Mouse (Mus musculus): ENCODE data around the gene Gm8247. TPM values are rescaled to one million over a fixed set of nuclear protein-coding genes. Genes with fewer than 3 reads are reported as not detected.
"Not testable (repeated sequence)": the region's sequence is repeated elsewhere in the genome, so short reads cannot be mapped to it uniquely, and the experiment has no call there.

The Gm8247 gene
- polyA plus RNA-seq (2012; rRNA removed) (not detected in 2 replicates), polyA plus RNA-seq (2014; fragmentation: Nextera tagmentation; extraction: Ambion mirVana) (not detected in 2 replicates)

DNA sequence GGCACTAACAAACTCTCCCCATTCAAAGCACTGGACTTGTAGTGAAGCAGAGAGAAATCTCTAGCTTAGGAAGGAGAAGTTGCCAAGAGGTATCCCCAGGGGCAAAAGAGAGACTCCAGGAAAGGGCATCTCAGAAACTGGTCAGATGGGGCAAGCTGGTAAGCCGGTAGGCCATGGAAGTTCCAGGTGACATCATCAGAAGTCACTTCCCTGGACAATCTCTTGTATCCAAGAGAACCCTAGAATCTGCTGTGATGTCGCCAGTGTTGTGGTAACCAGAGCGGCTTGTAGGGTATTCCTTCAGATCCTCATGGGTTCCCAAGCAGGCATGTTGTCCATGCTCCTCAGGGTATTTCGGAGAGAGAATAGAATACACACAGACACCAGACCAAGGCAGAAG is at the start of gene Gm8247:
Gm8247 (plus strand) TSS at position 301 of the 400 bp plus-strand sequence.
- ATAC-seq (ENCODE audit: low FRiP score, low read depth); H3K4me3 ChIP-seq (replicated peaks; ENCODE audit: low read length); H3K4me1 ChIP-seq (ENCODE audit: control insufficient read depth, insufficient read depth, low read length); DNase-seq (ENCODE audit: low spot score); H3K27me3 ChIP-seq (ENCODE audit: control insufficient read depth, insufficient read depth, low read length); H3K9me3 ChIP-seq (ENCODE audit: control insufficient read depth, low read length); H3K4me2 ChIP-seq (replicated peaks; ENCODE audit: low read depth, low read length, severe bottlenecking); H3K36me3 ChIP-seq (ENCODE audit: control insufficient read depth, insufficient read depth, low read length); H3K9ac ChIP-seq (ENCODE audit: low read depth, low read length, severe bottlenecking); H3K27ac ChIP-seq (replicated peaks; ENCODE audit: low read depth, low read length): not testable (repeated sequence)
- 97% methylated on average over 4 of the region's 4 CpGs for WGBS

- H3K9me3 ChIP-seq (ENCODE audit: control insufficient read depth, low read length); H3K9ac ChIP-seq (ENCODE audit: low read depth, low read length, severe bottlenecking); H3K4me3 ChIP-seq (replicated peaks; ENCODE audit: low read length); DNase-seq (ENCODE audit: low spot score); H3K4me1 ChIP-seq (ENCODE audit: control insufficient read depth, insufficient read depth, low read length); ATAC-seq (ENCODE audit: low FRiP score, low read depth); H3K27me3 ChIP-seq (ENCODE audit: control insufficient read depth, insufficient read depth, low read length); H3K4me2 ChIP-seq (replicated peaks; ENCODE audit: low read depth, low read length, severe bottlenecking); H3K27ac ChIP-seq (replicated peaks; ENCODE audit: low read depth, low read length); H3K36me3 ChIP-seq (ENCODE audit: control insufficient read depth, insufficient read depth, low read length): not testable (repeated sequence)
- WGBS, result 77% methylated on average over 3 of the region's 5 CpGs
Measured at GRCm38 (mm10) chr14:44547961-44548360, 35.0 kb upstream of the Gm8247 start.

DNA sequence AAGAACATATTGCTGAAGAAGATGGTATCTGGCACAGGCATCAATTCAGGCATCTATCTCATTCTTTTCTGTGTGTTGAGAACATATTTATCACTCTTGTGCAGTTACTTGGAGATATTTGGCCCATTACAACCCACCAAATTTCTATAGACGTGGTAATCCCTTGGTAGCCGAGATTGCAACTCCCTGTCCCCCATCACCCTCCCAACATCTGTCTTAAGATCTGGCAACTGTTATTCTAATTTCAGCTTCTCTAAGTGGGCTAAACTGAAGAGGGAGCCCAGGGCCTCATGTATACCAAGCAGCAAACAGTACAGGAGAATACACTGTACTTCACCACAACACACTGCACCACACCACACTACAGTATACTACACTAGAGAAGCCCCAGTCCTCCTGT is 8.8 kb downstream of the Gm8247 start:
- H3K4me1 ChIP-seq (ENCODE audit: control insufficient read depth, insufficient read depth, low read length); H3K9me3 ChIP-seq (ENCODE audit: control insufficient read depth, low read length); H3K4me3 ChIP-seq (replicated peaks; ENCODE audit: low read length); H3K9ac ChIP-seq (ENCODE audit: low read depth, low read length, severe bottlenecking); H3K4me2 ChIP-seq (replicated peaks; ENCODE audit: low read depth, low read length, severe bottlenecking); H3K36me3 ChIP-seq (ENCODE audit: control insufficient read depth, insufficient read depth, low read length); DNase-seq (ENCODE audit: low spot score); H3K27me3 ChIP-seq (ENCODE audit: control insufficient read depth, insufficient read depth, low read length); ATAC-seq (ENCODE audit: low FRiP score, low read depth); H3K27ac ChIP-seq (replicated peaks; ENCODE audit: low read depth, low read length): not testable (repeated sequence)
- 69% methylated on average over 2 of the region's 2 CpGs for WGBS

DNA sequence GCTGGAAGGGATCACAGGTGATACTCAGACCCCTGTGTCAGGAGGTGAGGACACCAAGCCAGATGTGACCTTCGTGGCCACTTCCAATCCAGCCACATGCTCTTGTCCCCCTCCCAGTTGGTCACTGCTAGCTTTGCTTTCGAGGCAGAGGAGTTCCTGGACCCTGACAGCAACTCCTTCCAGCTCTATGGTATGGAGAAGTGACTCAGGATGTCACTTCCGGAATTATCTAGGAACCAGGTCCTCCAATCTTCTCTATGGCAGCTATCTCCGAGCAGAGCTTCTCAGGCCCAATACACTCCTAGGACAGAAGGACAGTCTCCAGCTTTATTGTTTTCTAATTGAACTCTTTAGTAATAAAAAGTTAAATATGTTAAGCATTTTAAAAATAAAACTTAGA is 44.8 kb downstream of the Gm8247 start, which contains the start of gene Gm5624:
Gm5624 (minus strand) TSS at position 202 of the 400 bp plus-strand sequence.
- H3K27ac ChIP-seq (replicated peaks; ENCODE audit: low read depth, low read length); H3K4me2 ChIP-seq (replicated peaks; ENCODE audit: low read depth, low read length, severe bottlenecking); H3K9me3 ChIP-seq (ENCODE audit: control insufficient read depth, low read length); H3K4me3 ChIP-seq (replicated peaks; ENCODE audit: low read length); H3K4me1 ChIP-seq (ENCODE audit: control insufficient read depth, insufficient read depth, low read length); ATAC-seq (ENCODE audit: low FRiP score, low read depth); H3K9ac ChIP-seq (ENCODE audit: low read depth, low read length, severe bottlenecking); DNase-seq (ENCODE audit: low spot score); H3K36me3 ChIP-seq (ENCODE audit: control insufficient read depth, insufficient read depth, low read length); H3K27me3 ChIP-seq (ENCODE audit: control insufficient read depth, insufficient read depth, low read length): not testable (repeated sequence)
- WGBS, result 83% methylated on average over 4 of the region's 4 CpGs

Other genes with a start within 250 kb of the Gm8247 start
- gene Gm5930, start 244.6 kb upstream of the Gm8247 start, polyA plus RNA-seq (2012; rRNA removed), result not detected in 2 replicates
- gene Gm5930, start 244.6 kb upstream of the Gm8247 start, polyA plus RNA-seq (2014; fragmentation: Nextera tagmentation; extraction: Ambion mirVana), result not detected in 2 replicates
- gene Gm8229, start 217.8 kb upstream of the Gm8247 start, polyA plus RNA-seq (2012; rRNA removed), result not detected in 2 replicates
- gene Gm8229, start 217.8 kb upstream of the Gm8247 start, polyA plus RNA-seq (2014; fragmentation: Nextera tagmentation; extraction: Ambion mirVana), result not detected in 2 replicates
- gene Gm3371, start 172.5 kb upstream of the Gm8247 start, polyA plus RNA-seq (2012; rRNA removed), result not detected in 2 replicates
- gene Gm3371, start 172.5 kb upstream of the Gm8247 start, polyA plus RNA-seq (2014; fragmentation: Nextera tagmentation; extraction: Ambion mirVana), result not detected in 2 replicates
- not detected in 2 replicates for gene Gm8232, start 149.5 kb upstream of the Gm8247 start, polyA plus RNA-seq (2012; rRNA removed)
- gene Gm8232, start 149.5 kb upstream of the Gm8247 start, polyA plus RNA-seq (2014; fragmentation: Nextera tagmentation; extraction: Ambion mirVana), result not detected in 2 replicates
- not detected in 2 replicates for gene BC061237, start 90.7 kb upstream of the Gm8247 start, polyA plus RNA-seq (2012; rRNA removed)
- not detected in 2 replicates for gene BC061237, start 90.7 kb upstream of the Gm8247 start, polyA plus RNA-seq (2014; fragmentation: Nextera tagmentation; extraction: Ambion mirVana)
- not detected in 2 replicates for gene Gm17093, start 64.9 kb upstream of the Gm8247 start, polyA plus RNA-seq (2012; rRNA removed)
- not detected in 2 replicates for gene Gm17093, start 64.9 kb upstream of the Gm8247 start, polyA plus RNA-seq (2014; fragmentation: Nextera tagmentation; extraction: Ambion mirVana)
- gene Gm5624, start 44.8 kb downstream of the Gm8247 start, polyA plus RNA-seq (2012; rRNA removed), result not detected in 2 replicates
- not detected in 2 replicates for gene Gm5624, start 44.8 kb downstream of the Gm8247 start, polyA plus RNA-seq (2014; fragmentation: Nextera tagmentation; extraction: Ambion mirVana)
- gene Gm8257, start 123.3 kb downstream of the Gm8247 start, polyA plus RNA-seq (2012; rRNA removed), result not detected in 2 replicates
- not detected in 2 replicates for gene Gm8257, start 123.3 kb downstream of the Gm8247 start, polyA plus RNA-seq (2014; fragmentation: Nextera tagmentation; extraction: Ambion mirVana)
- gene Gm8267, start 167.2 kb downstream of the Gm8247 start, polyA plus RNA-seq (2012; rRNA removed), result not detected in 2 replicates
- not detected in 2 replicates for gene Gm8267, start 167.2 kb downstream of the Gm8247 start, polyA plus RNA-seq (2014; fragmentation: Nextera tagmentation; extraction: Ambion mirVana)

Measured in limb, embryonic 14.5 days (tissue).